10 mouse cellular contexts compared by ENCODE assay signal in the genomic region with DNA sequence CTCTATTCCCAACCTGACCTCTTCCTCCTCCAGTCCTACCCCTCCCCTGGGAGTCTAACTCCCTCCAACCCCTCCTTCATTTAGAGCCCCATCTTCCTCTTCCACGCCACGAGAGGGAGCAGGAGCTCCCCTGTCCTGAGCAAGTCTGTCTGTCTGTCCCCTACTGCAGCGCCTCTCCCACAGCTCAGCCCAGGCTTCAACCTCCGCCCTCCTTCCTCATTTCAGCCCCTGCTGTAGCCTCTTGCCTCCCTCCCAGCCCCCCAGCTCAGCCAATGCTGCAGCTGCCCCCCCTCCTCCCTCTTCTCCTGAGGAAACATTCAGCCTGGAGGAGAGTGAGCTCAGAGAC. TPM values are rescaled to one million over a fixed set of nuclear protein-coding genes. Genes with fewer than 3 reads are reported as not detected.
DNase-seq lines count a peak whose midpoint lies in the region; ATAC-seq and TF ChIP-seq lines count a peak whose summit lies in the region.
"Had no signal": no experiment of that assay in that cellular context is flagged by ENCODE, and none has a peak within 500 bp of the region (broad histone marks: within the 10 kb centered on the region; RNA-seq: fewer than 3 reads in every experiment).

No protein-coding gene starts in this region.

- H3K27ac ChIP-seq in layer of hippocampus, adult 2 months, result no peak overlapping the region

- peak; percentile 76 for ATAC-seq in granulocyte monocyte progenitor cell, adult 5-6 weeks (replicated peaks; ENCODE audit: poor library complexity, severe bottlenecking)
- ATAC-seq in megakaryocyte progenitor cell, adult 5-6 weeks (replicated peaks; ENCODE audit: poor library complexity), result peak; percentile 65

- H3K4me3 ChIP-seq in layer of hippocampus, adult 2 months, result no peak overlapping the region

- TF ChIP-seq CTCF in layer of hippocampus, adult 2 months (conservative IDR thresholded peaks at IDR 0.05), result peak; percentile 56

- no peak for DNase-seq in layer of hippocampus, adult 2 months (ENCODE audit: low spot score in 2 of 2)
- DNase-seq in layer of hippocampus, adult 9-10 months (ENCODE audit: low spot score), result no peak
- DNase-seq in MEL-GATA-1-ER (ENCODE audit: extremely low read depth, low read depth), result peak; percentile 51
- DNase-seq in layer of hippocampus, adult 9-11 months, result no peak
- DNase-seq in thymus, postnatal 25 days, result no peak
- DNase-seq in thymus, postnatal 14 days, result no peak
- DNase-seq: lung, postnatal 14 days; thymus, postnatal 36 days had no signal

RNA-seq across cellular contexts. Expression of a gene that starts 0.5 kb away (rescaled TPM):
- total RNA-seq in layer of hippocampus, adult 2 months (2021), result under 1 TPM; 0.72 to 0.81 TPM
- total RNA-seq in granulocyte monocyte progenitor cell, adult 5-6 weeks (2014; fragmentation: Nextera tagmentation), result 1.4 TPM in 1 of 2 replicates, not detected in the other
- total RNA-seq in granulocyte monocyte progenitor cell, adult 5-6 weeks (2017), result 0.39 TPM in 1 of 2 replicates, not detected in the other
- 0.15 and 0.54 TPM in 2 replicates for total RNA-seq in megakaryocyte progenitor cell, adult 5-6 weeks (2015)
- 0.12 and 0.34 TPM in 2 replicates for total RNA-seq in megakaryocyte progenitor cell, adult 5-6 weeks (2017)

RNA-seq across cellular contexts. Expression of a gene that starts 13.0 kb away (rescaled TPM):
- 1 to 10 TPM in 1 of 2 experiments, not detected in 1; 2.1 TPM for total RNA-seq in layer of hippocampus, adult 2 months (2021)
- total RNA-seq in granulocyte monocyte progenitor cell, adult 5-6 weeks (2014; fragmentation: Nextera tagmentation), result 14.1 and 16.3 TPM in 2 replicates
- 1.2 and 4.4 TPM in 2 replicates for total RNA-seq in granulocyte monocyte progenitor cell, adult 5-6 weeks (2017)
- 7.1 and 7.2 TPM in 2 replicates for total RNA-seq in megakaryocyte progenitor cell, adult 5-6 weeks (2015)
- 1.2 and 1.8 TPM in 2 replicates for total RNA-seq in megakaryocyte progenitor cell, adult 5-6 weeks (2017)

RNA-seq across cellular contexts. Expression of a gene that starts 23.5 kb away (rescaled TPM):
- 100 to 1,000 TPM; 101 to 112 TPM for total RNA-seq in layer of hippocampus, adult 2 months (2021)
- 62.4 and 98.0 TPM in 2 replicates for total RNA-seq in granulocyte monocyte progenitor cell, adult 5-6 weeks (2014; fragmentation: Nextera tagmentation)
- 39.8 and 76.7 TPM in 2 replicates for total RNA-seq in granulocyte monocyte progenitor cell, adult 5-6 weeks (2017)
- total RNA-seq in megakaryocyte progenitor cell, adult 5-6 weeks (2015), result 49.8 and 51.5 TPM in 2 replicates
- total RNA-seq in megakaryocyte progenitor cell, adult 5-6 weeks (2017), result 83.6 and 91.1 TPM in 2 replicates

RNA-seq across cellular contexts. Expression of a gene that starts 26.0 kb away (rescaled TPM):
- 1 to 10 TPM; 5.3 TPM for total RNA-seq in layer of hippocampus, adult 2 months (2021)
- total RNA-seq in granulocyte monocyte progenitor cell, adult 5-6 weeks (2014; fragmentation: Nextera tagmentation), result 10.9 and 17.5 TPM in 2 replicates
- total RNA-seq in granulocyte monocyte progenitor cell, adult 5-6 weeks (2017), result 7.2 and 8.1 TPM in 2 replicates
- 9.3 and 11.8 TPM in 2 replicates for total RNA-seq in megakaryocyte progenitor cell, adult 5-6 weeks (2015)
- total RNA-seq in megakaryocyte progenitor cell, adult 5-6 weeks (2017), result 7.7 and 9.9 TPM in 2 replicates

RNA-seq across cellular contexts. Expression of a gene that starts 30.5 kb away (rescaled TPM):
- total RNA-seq in layer of hippocampus, adult 2 months (2021), result 100 to 1,000 TPM; 263 to 264 TPM
- total RNA-seq in granulocyte monocyte progenitor cell, adult 5-6 weeks (2014; fragmentation: Nextera tagmentation), result 0.60 TPM in 1 of 2 replicates, not detected in the other
- total RNA-seq in granulocyte monocyte progenitor cell, adult 5-6 weeks (2017), result 0.04 and 1.8 TPM in 2 replicates
- total RNA-seq in megakaryocyte progenitor cell, adult 5-6 weeks (2015), result 0.64 and 1.8 TPM in 2 replicates
- 0.79 and 0.98 TPM in 2 replicates for total RNA-seq in megakaryocyte progenitor cell, adult 5-6 weeks (2017)
